Comparison of ENCODE assay signal across 1 mouse cellular context in genomic region chr8:13120882-13121665, GRCm38 (mm10).
A peak's percentile ranks its signal among the peaks of the same experiment; 100 is the strongest.
TF ChIP-seq lines count a peak whose summit lies in the region.

No protein-coding gene starts in this region.

TF ChIP-seq in MEL, 35 proteins besides CTCF, POLR2A, EP300 and RAD21 (continued from another document):
- TF ChIP-seq ZMIZ1 (IDR thresholded peaks at IDR 0.05; ENCODE audit: low read depth, low read length): no peak
- TF ChIP-seq NELFE (IDR thresholded peaks at IDR 0.05; ENCODE audit: low read depth, low read length): no peak; the same call in 1 of the 2 replicates
- TF ChIP-seq TBP (IDR thresholded peaks at IDR 0.05; ENCODE audit: low read depth, low read length): no peak
- peak; percentile 88 for TF ChIP-seq ETS1 (IDR thresholded peaks at IDR 0.05; ENCODE audit: low read depth, low read length)
- peak; percentile 60; the same call in 1 of the 2 replicates for TF ChIP-seq MAZ (IDR thresholded peaks at IDR 0.05; ENCODE audit: low read depth, low read length)
- peak; percentile 66; the same call in 1 of the 2 replicates for TF ChIP-seq RCOR1 (IDR thresholded peaks at IDR 0.05; ENCODE audit: low read depth, low read length)
- TF ChIP-seq TCF12 (IDR thresholded peaks at IDR 0.05; ENCODE audit: low read depth, low read length): peak; percentile 94
- no peak for TF ChIP-seq BHLHE40 (IDR thresholded peaks at IDR 0.05; ENCODE audit: borderline replicate concordance, low read depth, low read length)
- TF ChIP-seq SIN3A (IDR thresholded peaks at IDR 0.05; ENCODE audit: low read length): peak; percentile 70
